In genomic region chr4:138251819-138252218, GRCm38 (mm10) we compare ENCODE assay signal across 1 mouse cellular context.
TF ChIP-seq lines count a peak whose summit lies in the region.

No protein-coding gene starts in this region.

TF ChIP-seq in MEL, 35 proteins besides CTCF, POLR2A, EP300 and RAD21:
- no peak for TF ChIP-seq HCFC1 (IDR thresholded peaks at IDR 0.05; ENCODE audit: low read depth, low read length)
- TF ChIP-seq USF1 (IDR thresholded peaks at IDR 0.05; ENCODE audit: low read depth, low read length): peak; percentile 63
- TF ChIP-seq ELF1 (IDR thresholded peaks at IDR 0.05; ENCODE audit: low read depth, low read length): no peak
- TF ChIP-seq USF2 (IDR thresholded peaks at IDR 0.05; ENCODE audit: borderline replicate concordance in 1 of 2, insufficient read depth in 1 of 2, low read depth in 1 of 2, low read length in 2 of 2): no peak
- TF ChIP-seq TBP (IDR thresholded peaks at IDR 0.05; ENCODE audit: low read depth, low read length): no peak
- TF ChIP-seq BHLHE40 (IDR thresholded peaks at IDR 0.05; ENCODE audit: borderline replicate concordance, low read depth, low read length): peak; percentile 57; the same call in 1 of the 2 replicates
- TF ChIP-seq GABPA (IDR thresholded peaks at IDR 0.05; ENCODE audit: low read depth, low read length): no peak
- no peak for TF ChIP-seq RCOR1 (IDR thresholded peaks at IDR 0.05; ENCODE audit: low read depth, low read length)
- peak; percentile 40; the same call in 1 of the 2 replicates for TF ChIP-seq MXI1 (IDR thresholded peaks at IDR 0.05; ENCODE audit: low read depth, low read length)
- peak; percentile 34; the same call in 1 of the 2 replicates for TF ChIP-seq MAX (IDR thresholded peaks at IDR 0.05; ENCODE audit: low read length)
- no peak for TF ChIP-seq ZKSCAN1 (IDR thresholded peaks at IDR 0.05; ENCODE audit: low read depth, low read length)
- peak; percentile 53; the same call in 1 of the 2 replicates for TF ChIP-seq MYC (IDR thresholded peaks at IDR 0.05; ENCODE audit: low read depth, low read length)
- TF ChIP-seq SIN3A (IDR thresholded peaks at IDR 0.05; ENCODE audit: low read length): 0 out of 2 replicates have a peak, but pooled peaks have one; percentile 25
- TF ChIP-seq ZMIZ1 (IDR thresholded peaks at IDR 0.05; ENCODE audit: low read depth, low read length): no peak
- no peak for TF ChIP-seq ETS1 (IDR thresholded peaks at IDR 0.05; ENCODE audit: low read depth, low read length)
